Mouse (Mus musculus) hindbrain, embryonic 14.5 days (tissue): ENCODE results near the gene Gramd1c. TPM values are rescaled to one million over a fixed set of nuclear protein-coding genes. Genes with fewer than 3 reads are reported as not detected.

ENCODE experiments used
- ATAC-seq: fragments of 200-750 bp; cut with Nextera tagmentation; 2 replicates; pipeline ENCODE4 v1.8.0; 2017; ENCODE audit warnings: moderate number of reproducible peaks, mild to moderate bottlenecking, moderate TSS enrichment, moderate library complexity; ENCODE audit not compliant: low FRiP score
- DNase-seq: peaks from one replicate; pipeline ENCODE4 v3.0.0-alpha.2; 2015; ENCODE audit warnings: low spot score
- H3K27ac ChIP-seq: fragments of 300-500 bp; sonication (generic); 2 replicates; pipeline ENCODE4 v1.5.1; 2014; ENCODE audit warnings: mild to moderate bottlenecking, moderate library complexity
- H3K27me3 ChIP-seq: fragments of 300-500 bp; sonication (generic); 2 replicates; pipeline ENCODE4 v1.6.1; 2014; ENCODE audit warnings: mild to moderate bottlenecking, low read length, mixed read lengths; ENCODE audit not compliant: control insufficient read depth, insufficient read depth
- H3K36me3 ChIP-seq: fragments of 300-500 bp; sonication (generic); replicated peaks from 2 replicates; pipeline ENCODE4 v1.6.1; 2014; ENCODE audit not compliant: control insufficient read depth, insufficient read depth
- H3K4me1 ChIP-seq: fragments of 300-500 bp; sonication (generic); replicated peaks from 2 replicates; pipeline ENCODE4 v1.6.1; 2014; ENCODE audit warnings: antibody characterized with exemption, low read length, mixed read lengths; ENCODE audit not compliant: control insufficient read depth, insufficient read depth
- H3K4me2 ChIP-seq: fragments of 300-500 bp; sonication (generic); replicated peaks from 2 replicates; pipeline ENCODE4 v1.6.1; 2014; ENCODE audit warnings: mild to moderate bottlenecking, moderate library complexity
- H3K4me3 ChIP-seq: fragments of 300-500 bp; sonication (generic); replicated peaks from 2 replicates; pipeline ENCODE4 v1.5.1; 2014; ENCODE audit warnings: mild to moderate bottlenecking, low read length
- H3K9ac ChIP-seq: fragments of 300-500 bp; sonication (generic); 2 replicates; pipeline ENCODE4 v1.6.1; 2014
- H3K9me3 ChIP-seq: fragments of 300-500 bp; sonication (generic); 2 replicates; pipeline ENCODE4 v1.6.1; 2016; ENCODE audit warnings: low read length; ENCODE audit not compliant: control insufficient read depth
- WGBS: fragments of 180-500 bp; shearing (Covaris S2); extraction: QIAGEN DNeasy Blood & Tissue Kit; methylation state at CpG from one replicate; pipeline ENCODE4 v1.1.7; 2014; 5-methylcytosine and 5-hydroxymethylcytosine counted together
- polyA plus RNA-seq: library from polyadenylated mRNA; unstranded; fragments of >200 nt; fragmentation: Nextera tagmentation; extraction: Ambion mirVana; gene quantifications from 2 replicates; pipeline ENCODE4 v1.2.1, GENCODE M21; 2014

Gramd1c gene
- polyA plus RNA-seq, 1 experiment from 2014 or later: 2.5 TPM

- Histone ChIP-seq H3K9me3 (no peaks in the 10 kb centered on the region), H3K36me3 (no peaks in the 10 kb centered on the region), H3K4me2 (no peak overlapping the region), H3K4me3 (no peak overlapping the region), H3K27me3 (no peaks in the 10 kb centered on the region), H3K4me1 (no peaks in the 10 kb centered on the region), H3K27ac (no peak overlapping the region), H3K9ac (no peak overlapping the region)
- WGBS: 92% methylated on average over 9 of the region's 9 CpGs
- no peak for ATAC-seq
- no peak for DNase-seq
These were observed 36.3 kb downstream of the Gramd1c start for GRCm38 (mm10) chr16:44026822-44027221.

GRCm38 (mm10) chr16:44026210-44026609 lies 36.9 kb downstream of the Gramd1c start:
- no peaks in the 10 kb centered on the region for H3K36me3 ChIP-seq
- H3K27ac ChIP-seq: no peak overlapping the region
- H3K9me3 ChIP-seq: no peaks in the 10 kb centered on the region
- H3K9ac ChIP-seq: no peak overlapping the region
- WGBS: 73% methylated on average over 6 of the region's 6 CpGs
- no peak for ATAC-seq
- H3K4me2 ChIP-seq: no peak overlapping the region
- no peak for DNase-seq
- H3K4me1 ChIP-seq: no peaks in the 10 kb centered on the region
- H3K4me3 ChIP-seq: no peak overlapping the region
- H3K27me3 ChIP-seq: no peaks in the 10 kb centered on the region

GRCm38 (mm10) chr16:44018986-44019548 lies 44.1 kb downstream of the Gramd1c start:
- Histone ChIP-seq H3K27ac (no peak overlapping the region), H3K9ac (no peak overlapping the region), H3K9me3 (no peaks in the 10 kb centered on the region), H3K4me2 (no peak overlapping the region), H3K4me1 (no peaks in the 10 kb centered on the region), H3K27me3 (no peaks in the 10 kb centered on the region), H3K4me3 (no peak overlapping the region), H3K36me3 (no peaks in the 10 kb centered on the region)
- no peak for ATAC-seq
- 88% methylated on average over 2 of the region's 2 CpGs for WGBS
- DNase-seq: no peak

GRCm38 (mm10) chr16:44018372-44018771 lies 44.8 kb downstream of the Gramd1c start:
- no peak overlapping the region for H3K4me2 ChIP-seq
- no peak for ATAC-seq
- WGBS: 57% methylated on average over 7 of the region's 7 CpGs

GRCm38 (mm10) chr16:44017707-44018106 lies 45.4 kb downstream of the Gramd1c start:
- WGBS: 90% methylated on average over 4 of the region's 4 CpGs
- ATAC-seq (no peak), DNase-seq (no peak)
- no peak overlapping the region for H3K9ac ChIP-seq
- H3K4me1 ChIP-seq: no peaks in the 10 kb centered on the region
- no peaks in the 10 kb centered on the region for H3K27me3 ChIP-seq
- no peak overlapping the region for H3K4me3 ChIP-seq
- no peak overlapping the region for H3K27ac ChIP-seq
- no peaks in the 10 kb centered on the region for H3K36me3 ChIP-seq
- H3K4me2 ChIP-seq: no peak overlapping the region
- no peaks in the 10 kb centered on the region for H3K9me3 ChIP-seq

More at GRCm38 (mm10) chr16:44018372-44018771, 44.8 kb downstream of the Gramd1c start:
- Histone ChIP-seq H3K4me1 (no peaks in the 10 kb centered on the region), H3K9me3 (no peaks in the 10 kb centered on the region), H3K4me3 (no peak overlapping the region), H3K27me3 (no peaks in the 10 kb centered on the region), H3K36me3 (no peaks in the 10 kb centered on the region), H3K27ac (no peak overlapping the region), H3K9ac (no peak overlapping the region)
- no peak for DNase-seq

- no peak overlapping the region for H3K27ac ChIP-seq
- H3K4me3 ChIP-seq: no peak overlapping the region
- H3K9me3 ChIP-seq: no peaks in the 10 kb centered on the region
- no peak overlapping the region for H3K4me2 ChIP-seq
- H3K27me3 ChIP-seq: no peaks in the 10 kb centered on the region
- H3K4me1 ChIP-seq: no peaks in the 10 kb centered on the region
- no peaks in the 10 kb centered on the region for H3K36me3 ChIP-seq
- WGBS: 26% methylated on average over 11 of the region's 11 CpGs
- no peak overlapping the region for H3K9ac ChIP-seq
- DNase-seq: no peak
- ATAC-seq: no peak
These were observed 47.0 kb downstream of the Gramd1c start for GRCm38 (mm10) chr16:44016164-44016563.

- H3K36me3 ChIP-seq: no peaks in the 10 kb centered on the region
- H3K27ac ChIP-seq: no peak overlapping the region
- DNase-seq (no peak), ATAC-seq (no peak)
- 71% methylated on average over 16 of the region's 16 CpGs for WGBS
- no peak overlapping the region for H3K9ac ChIP-seq
- H3K4me1 ChIP-seq: no peaks in the 10 kb centered on the region
- H3K27me3 ChIP-seq: no peaks in the 10 kb centered on the region
- H3K4me3 ChIP-seq: no peak overlapping the region
- no peaks in the 10 kb centered on the region for H3K9me3 ChIP-seq
- no peak overlapping the region for H3K4me2 ChIP-seq
These were observed 47.6 kb downstream of the Gramd1c start for GRCm38 (mm10) chr16:44015416-44016158.

- Histone ChIP-seq H3K4me1 (no peaks in the 10 kb centered on the region), H3K27ac (no peak overlapping the region), H3K4me3 (no peak overlapping the region), H3K27me3 (no peaks in the 10 kb centered on the region), H3K4me2 (no peak overlapping the region), H3K36me3 (no peaks in the 10 kb centered on the region), H3K9me3 (no peaks in the 10 kb centered on the region), H3K9ac (no peak overlapping the region)
- WGBS: 65% methylated on average over 5 of the region's 5 CpGs
- DNase-seq: no peak
- no peak for ATAC-seq
These were observed 52.1 kb downstream of the Gramd1c start for GRCm38 (mm10) chr16:44011010-44011409.

GRCm38 (mm10) chr16:44002086-44002485 lies 61.1 kb downstream of the Gramd1c start:
- Histone ChIP-seq H3K27me3 (no peaks in the 10 kb centered on the region), H3K27ac (no peak overlapping the region), H3K9ac (no peak overlapping the region), H3K4me3 (no peak overlapping the region), H3K9me3 (no peaks in the 10 kb centered on the region), H3K36me3 (no peaks in the 10 kb centered on the region), H3K4me1 (no peaks in the 10 kb centered on the region), H3K4me2 (no peak overlapping the region)
- DNase-seq: no peak
- WGBS: 67% methylated on average over 5 of the region's 5 CpGs
- no peak for ATAC-seq
